11 mouse cellular contexts compared by ENCODE assay signal in genomic region chr5:111180091-111181053, GRCm38 (mm10).
DNase-seq lines count a peak whose midpoint lies in the region; ATAC-seq and TF ChIP-seq lines count a peak whose summit lies in the region.
"Had no signal": no experiment of that assay in that cellular context is flagged by ENCODE, and none has a peak within 500 bp of the region (broad histone marks: within the 10 kb centered on the region; RNA-seq: fewer than 3 reads in every experiment).

No protein-coding gene starts in this region.

- no peaks in the 10 kb centered on the region for H3K27me3 ChIP-seq in forebrain, embryonic 16.5 days (replicated peaks; ENCODE audit: control insufficient read depth, insufficient read depth, low read length)
- no peaks in the 10 kb centered on the region for H3K27me3 ChIP-seq in limb, embryonic 14.5 days (ENCODE audit: control insufficient read depth, insufficient read depth, low read length)
- H3K27me3 ChIP-seq in neural tube, embryonic 15.5 days (replicated peaks) = no peaks in the 10 kb centered on the region

- no peak overlapping the region for H3K4me3 ChIP-seq in forebrain, embryonic 16.5 days (replicated peaks; ENCODE audit: low read length)
- H3K4me3 ChIP-seq in limb, embryonic 14.5 days (replicated peaks; ENCODE audit: low read length) = no peak overlapping the region
- no peak overlapping the region for H3K4me3 ChIP-seq in neural tube, embryonic 15.5 days (replicated peaks)

- H3K36me3 ChIP-seq in forebrain, embryonic 16.5 days (ENCODE audit: control insufficient read depth, insufficient read depth) = no peaks in the 10 kb centered on the region
- peaks cover 13% of the 10 kb centered on the region for H3K36me3 ChIP-seq in limb, embryonic 14.5 days (ENCODE audit: control insufficient read depth, insufficient read depth, low read length)
- H3K36me3 ChIP-seq in neural tube, embryonic 15.5 days = peaks cover 2% of the 10 kb centered on the region; the same call in 1 of the 2 replicates

- H3K9ac ChIP-seq in forebrain, embryonic 16.5 days (replicated peaks; ENCODE audit: low read depth, low read length) = peak overlapping the region; percentile 40
- peak overlapping the region; percentile 34 for H3K9ac ChIP-seq in limb, embryonic 14.5 days (ENCODE audit: low read depth, low read length, severe bottlenecking)
- H3K9ac ChIP-seq in neural tube, embryonic 15.5 days (replicated peaks) = peak overlapping the region; percentile 14; the same call in 1 of the 2 replicates

- H3K4me1 ChIP-seq in forebrain, embryonic 16.5 days (replicated peaks; ENCODE audit: control insufficient read depth, insufficient read depth, low read length) = peaks cover 53% of the 10 kb centered on the region
- H3K4me1 ChIP-seq in limb, embryonic 14.5 days (ENCODE audit: control insufficient read depth, insufficient read depth, low read length) = peaks cover 56% of the 10 kb centered on the region
- H3K4me1 ChIP-seq in neural tube, embryonic 15.5 days = peaks cover 83% of the 10 kb centered on the region

- peak; percentile 47 for DNase-seq in kidney, postnatal 14 days
- DNase-seq in kidney, adult 8-10 months = no peak
- DNase-seq in limb, embryonic 14.5 days (ENCODE audit: low spot score) = peak; percentile 36
- DNase-seq in urinary bladder, postnatal 14 days (ENCODE audit: low spot score) = no peak
- DNase-seq in adrenal gland, adult 18-20 months (ENCODE audit: low spot score in 2 of 2) = no peak
- no peak for DNase-seq in ovary, postnatal 10 days (ENCODE audit: low spot score)
- DNase-seq: gastrocnemius, postnatal 14 days; right cerebral cortex, adult 18-20 months; thymus, postnatal 4 days had no signal

- peak overlapping the region; percentile 73 for H3K27ac ChIP-seq in forebrain, embryonic 16.5 days (ENCODE audit: low read length)
- 0 out of 2 replicates have a peak overlapping the region, but pooled peaks have one; percentile 33 for H3K27ac ChIP-seq in limb, embryonic 14.5 days (replicated peaks; ENCODE audit: low read depth, low read length)
- peak overlapping the region; percentile 85 for H3K27ac ChIP-seq in neural tube, embryonic 15.5 days (replicated peaks)

- no peaks in the 10 kb centered on the region for H3K9me3 ChIP-seq in forebrain, embryonic 16.5 days (ENCODE audit: control insufficient read depth, low read length)
- no peaks in the 10 kb centered on the region for H3K9me3 ChIP-seq in limb, embryonic 14.5 days (ENCODE audit: control insufficient read depth, low read length)
- H3K9me3 ChIP-seq in neural tube, embryonic 15.5 days (replicated peaks) = no peaks in the 10 kb centered on the region

- WGBS in forebrain, embryonic 16.5 days = 37% methylated on average over 25 of the region's 25 CpGs
- WGBS in limb, embryonic 14.5 days = 31% methylated on average over 25 of the region's 25 CpGs
- WGBS in neural tube, embryonic 15.5 days = 22% methylated on average over 25 of the region's 25 CpGs

- peak; percentile 11; the same call in 1 of the 2 replicates for ATAC-seq in forebrain, embryonic 16.5 days
- ATAC-seq in limb, embryonic 14.5 days (ENCODE audit: low FRiP score, low read depth) = no peak
- peak; percentile 43; the same call in 1 of the 2 replicates for ATAC-seq in neural tube, embryonic 15.5 days (ENCODE audit: low FRiP score)

- no peak for TF ChIP-seq POLR2A in limb, embryonic 14.5 days (IDR thresholded peaks at IDR 0.05; ENCODE audit: borderline replicate concordance, extremely low read depth, insufficient read depth, insufficient read length)

- peak overlapping the region; percentile 17; the same call in 1 of the 2 replicates for H3K4me2 ChIP-seq in forebrain, embryonic 16.5 days (ENCODE audit: low read length)
- H3K4me2 ChIP-seq in limb, embryonic 14.5 days (replicated peaks; ENCODE audit: low read depth, low read length, severe bottlenecking) = peak overlapping the region; percentile 15; the same call in 1 of the 2 replicates
- H3K4me2 ChIP-seq in neural tube, embryonic 15.5 days = peak overlapping the region; percentile 21

Comparison
In these comparisons a context has a peak if more than half of its experiments do, and no peak if none do; other contexts are left out.
1. DNase-seq: peak in kidney, postnatal 14 days (single experiment) and limb, embryonic 14.5 days (single experiment); none in kidney, adult 8-10 months (0 of 2), urinary bladder, postnatal 14 days (single experiment), adrenal gland, adult 18-20 months (0 of 2) and ovary, postnatal 10 days (single experiment).
2. H3K27ac ChIP-seq: peak in every context shown above with its lines; median percentile 85 in neural tube, embryonic 15.5 days; 73 in forebrain, embryonic 16.5 days; 33 in limb, embryonic 14.5 days.
3. Peak in every context shown above with its lines, with median percentiles within 50 percentile points of each other: H3K4me2 ChIP-seq and H3K9ac ChIP-seq.